Mouse (Mus musculus) bone marrow macrophage, adult 2 months (primary cell): ENCODE measurements around the gene Vmn1r9. TPM values are rescaled to one million over a fixed set of nuclear protein-coding genes. Genes with fewer than 3 reads are reported as not detected.
"Not testable (repeated sequence)": the region's sequence is repeated elsewhere in the genome, so short reads cannot be mapped to it uniquely, and the experiment has no call there.

Experiments used
- H3K27ac ChIP-seq: 2 replicates; pipeline ENCODE4 v1.5.1; 2012; ENCODE audit warnings: low read depth, low read length; ENCODE audit not compliant: insufficient read depth
- H3K4me1 ChIP-seq: 2 replicates; pipeline ENCODE4 v1.6.1; 2012; ENCODE audit warnings: low read length; ENCODE audit not compliant: control insufficient read depth, insufficient read depth
- H3K4me3 ChIP-seq: 2 replicates; pipeline ENCODE4 v1.5.1; 2012; ENCODE audit warnings: mild to moderate bottlenecking, low read length, moderate library complexity; ENCODE audit not compliant: insufficient read depth
- CTCF ChIP-seq: IDR thresholded peaks from 2 replicates; pipeline ENCODE4 v1.5.1; 2012; ENCODE audit warnings: low read depth, mild to moderate bottlenecking, low read length, moderate library complexity
- POLR2A ChIP-seq: IDR thresholded peaks from 2 replicates; pipeline ENCODE4 v1.6.1; 2012; ENCODE audit warnings: mild to moderate bottlenecking, low read depth, low read length, borderline replicate concordance
- polyA plus RNA-seq: library from polyadenylated mRNA; stranded (reverse); fragments of >200 nt; gene quantifications from 2 replicates; pipeline ENCODE4 v1.2.4, GENCODE M21; 2012; ENCODE audit not compliant: missing spikeins, insufficient read depth, insufficient read length

Vmn1r9 gene
- not detected in 2 replicates for polyA plus RNA-seq

GRCm38 (mm10) chr6:57066487-57066886, at the start of gene Vmn1r9:
Gene Vmn1r9, plus strand, starts transcription at chr6:57066787.
- TF ChIP-seq CTCF (no peak), POLR2A (no peak)
- Histone ChIP-seq H3K4me3 (no peak within 1 kb of the TSS), H3K4me1 (no peaks in the 10 kb centered on the region), H3K27ac (no peak within 1 kb of the TSS)

DNA sequence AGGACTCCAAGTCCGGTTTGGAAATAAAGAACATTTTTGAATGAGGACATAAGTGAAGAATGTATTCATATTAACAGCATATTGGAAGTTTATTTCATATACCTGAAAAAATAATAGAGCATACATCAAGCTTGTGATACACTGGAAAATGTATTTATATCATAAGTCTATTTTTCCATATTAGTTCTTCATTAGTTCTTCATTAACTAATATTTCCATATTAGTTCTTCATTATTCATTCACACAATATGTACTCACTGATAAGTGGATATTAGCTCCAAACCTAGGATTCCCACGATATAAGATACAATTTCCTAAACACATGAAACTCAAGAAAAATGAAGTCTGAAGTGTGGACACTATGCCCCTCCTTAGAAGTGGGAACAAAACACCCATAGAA, 41.4 kb upstream of the Vmn1r9 start, which contains the start of gene Vmn1r7:
Vmn1r7 (minus strand) TSS at position 101 of the 400 bp plus-strand sequence.
- not testable (repeated sequence) for H3K4me3 ChIP-seq, H3K4me1 ChIP-seq, H3K27ac ChIP-seq

DNA sequence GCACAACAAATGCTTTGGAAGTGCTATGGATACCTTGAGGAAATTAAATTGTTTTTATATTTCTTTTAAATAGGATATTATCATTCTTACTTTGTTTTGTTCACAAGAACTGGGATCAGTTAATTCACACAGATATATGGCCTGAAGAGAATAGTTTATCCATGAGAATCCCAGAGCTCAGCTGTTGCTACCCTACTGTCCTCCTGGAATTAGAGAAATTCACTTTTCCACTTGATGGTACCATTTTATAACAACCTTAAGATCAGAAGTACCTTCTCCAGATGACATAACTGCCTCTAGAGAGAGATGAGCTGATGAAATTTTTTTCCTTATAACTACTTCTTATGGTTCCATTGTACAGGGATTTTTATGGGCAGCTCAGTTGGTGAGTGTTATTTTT, 34.6 kb upstream of the Vmn1r9 start, which contains the start of gene Vmn1r8:
Vmn1r8 (plus strand) TSS at position 301 of the 400 bp plus-strand sequence.
- Histone ChIP-seq H3K27ac (no peak within 1 kb of the TSS), H3K4me1 (no peaks in the 10 kb centered on the region), H3K4me3 (no peak within 1 kb of the TSS)
- no peak for TF ChIP-seq POLR2A
- TF ChIP-seq CTCF: no peak

DNA sequence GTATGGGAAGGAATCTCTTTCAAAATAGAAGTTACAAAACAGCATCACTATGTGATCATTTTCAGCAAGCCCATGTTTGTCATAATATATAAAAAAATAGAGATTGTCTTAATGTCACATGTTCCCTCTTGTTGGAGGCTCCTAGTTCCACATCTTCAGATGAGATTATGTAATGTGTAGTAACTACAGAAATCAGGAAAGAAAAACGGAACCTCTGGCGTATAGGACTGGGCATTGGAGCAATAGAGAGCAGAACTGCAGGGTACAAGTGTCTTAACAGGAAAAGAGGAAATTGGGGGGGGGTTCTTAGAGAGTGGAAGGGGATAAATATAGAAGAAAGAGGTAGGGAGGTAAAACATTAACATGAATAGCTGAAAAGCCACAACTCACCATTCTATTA, 31.9 kb upstream of the Vmn1r9 start:
- Histone ChIP-seq H3K4me3 (no peak overlapping the region), H3K4me1 (no peaks in the 10 kb centered on the region), H3K27ac (no peak overlapping the region)
- TF ChIP-seq POLR2A: no peak
- TF ChIP-seq CTCF: no peak

GRCm38 (mm10) chr6:57063730-57064129, 2.9 kb upstream of the Vmn1r9 start:
- no peak overlapping the region for H3K27ac ChIP-seq
- H3K4me3 ChIP-seq: no peak overlapping the region
- TF ChIP-seq CTCF (no peak), POLR2A (no peak)
- H3K4me1 ChIP-seq: no peaks in the 10 kb centered on the region

GRCm38 (mm10) chr6:57106358-57106757, 39.8 kb downstream of the Vmn1r9 start:
- no peaks in the 10 kb centered on the region for H3K4me1 ChIP-seq
- no peak for TF ChIP-seq POLR2A
- no peak for TF ChIP-seq CTCF
- H3K27ac ChIP-seq: no peak overlapping the region
- no peak overlapping the region for H3K4me3 ChIP-seq

DNA sequence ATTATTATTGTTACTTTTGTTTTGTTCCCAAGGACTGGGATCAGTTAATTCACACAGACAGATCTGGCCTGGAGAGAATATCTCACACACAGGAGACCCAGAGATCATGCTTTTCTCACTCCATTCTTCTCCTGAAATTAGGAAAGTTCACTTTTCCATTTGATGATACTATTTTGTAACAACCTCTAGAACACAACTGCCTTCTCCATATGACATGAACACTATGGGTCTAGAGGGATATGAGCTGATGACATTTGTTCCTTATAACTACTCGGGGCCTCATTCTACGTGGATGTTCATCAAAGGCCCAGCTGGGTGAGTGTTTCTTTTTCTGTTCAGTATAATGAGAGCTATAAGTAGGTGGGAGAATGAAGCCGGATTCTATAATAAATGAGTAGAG, 42.6 kb downstream of the Vmn1r9 start, which contains the start of gene Vmn1r10:
Vmn1r10 (plus strand) TSS at position 301 of the 400 bp plus-strand sequence.
- Histone ChIP-seq H3K4me3 (no peak within 1 kb of the TSS), H3K27ac (no peak within 1 kb of the TSS), H3K4me1 (no peaks in the 10 kb centered on the region)
- TF ChIP-seq POLR2A: no peak

Other genes with a start within 250 kb of the Vmn1r9 start
- gene Fkbp9, start 234.7 kb upstream of the Vmn1r9 start, polyA plus RNA-seq: 6.8 and 6.9 TPM in 2 replicates
- gene Nt5c3, start 142.9 kb upstream of the Vmn1r9 start, polyA plus RNA-seq: 29.9 and 30.8 TPM in 2 replicates
- gene Vmn1r4, start 142.8 kb upstream of the Vmn1r9 start, polyA plus RNA-seq: not detected in 2 replicates
- not detected in 2 replicates for gene Vmn1r5, start 96.5 kb upstream of the Vmn1r9 start, polyA plus RNA-seq
- gene Vmn1r6, start 69.5 kb upstream of the Vmn1r9 start, polyA plus RNA-seq: 0.48 TPM in 1 of 2 replicates, not detected in the other
- gene Vmn1r7, start 41.5 kb upstream of the Vmn1r9 start, polyA plus RNA-seq: not detected in 2 replicates
- gene Vmn1r8, start 34.5 kb upstream of the Vmn1r9 start, polyA plus RNA-seq: not detected in 2 replicates
- not detected in 2 replicates for gene Vmn1r10, start 42.7 kb downstream of the Vmn1r9 start, polyA plus RNA-seq
- not detected in 2 replicates for gene Vmn1r11, start 66.7 kb downstream of the Vmn1r9 start, polyA plus RNA-seq
- gene Vmn1r12, start 90.1 kb downstream of the Vmn1r9 start, polyA plus RNA-seq: 0.89 TPM in 1 of 2 replicates, not detected in the other
- gene Vmn1r13, start 136.5 kb downstream of the Vmn1r9 start, polyA plus RNA-seq: not detected in 2 replicates
- gene Vmn1r14, start 164.9 kb downstream of the Vmn1r9 start, polyA plus RNA-seq: not detected in 2 replicates
- gene Vmn1r15, start 191.2 kb downstream of the Vmn1r9 start, polyA plus RNA-seq: not detected in 2 replicates